Mouse (Mus musculus) urinary bladder, postnatal 10 days (tissue): ENCODE results near the gene 4931428F04Rik.
"Not testable (repeated sequence)": the region's sequence is repeated elsewhere in the genome, so short reads cannot be mapped to it uniquely, and the experiment has no call there.

Experiments
- DNase-seq: peaks from one replicate; pipeline ENCODE4 v3.0.0; 2022; ENCODE audit warnings: low spot score

Gene 4931428F04Rik

DNA sequence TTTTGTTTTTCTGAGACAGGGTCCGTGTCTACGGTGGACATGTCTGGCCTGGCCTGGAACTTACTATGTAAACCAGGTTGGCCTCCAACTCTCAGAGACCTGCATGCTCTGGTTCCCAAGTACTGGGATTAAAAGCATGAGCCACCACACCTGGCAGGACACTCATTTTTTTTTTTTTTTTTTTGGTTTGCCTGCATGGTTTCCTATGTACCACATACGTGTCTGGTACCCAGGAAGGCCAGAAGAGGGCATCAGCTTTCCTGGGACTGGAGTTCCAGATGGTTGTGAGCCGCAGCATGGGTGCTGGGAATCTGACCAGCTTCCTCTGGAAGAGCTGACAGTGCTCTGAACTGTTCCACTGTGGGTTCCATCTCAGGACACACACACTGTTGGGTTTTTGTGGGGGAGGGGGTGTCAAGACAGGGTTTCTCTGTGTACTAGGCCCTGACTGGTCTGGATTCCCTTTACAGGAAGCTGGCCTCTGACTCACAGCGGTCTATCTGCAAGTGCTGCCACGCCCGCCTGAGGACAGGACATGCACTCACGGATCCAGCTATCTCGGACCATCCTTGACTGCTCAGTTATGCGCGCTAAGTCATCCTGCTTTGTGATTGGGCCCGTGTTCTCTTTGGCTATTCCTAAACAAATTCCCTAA is 28.2 kb downstream of the 4931428F04Rik start:
- DNase-seq, result no peak

DNA sequence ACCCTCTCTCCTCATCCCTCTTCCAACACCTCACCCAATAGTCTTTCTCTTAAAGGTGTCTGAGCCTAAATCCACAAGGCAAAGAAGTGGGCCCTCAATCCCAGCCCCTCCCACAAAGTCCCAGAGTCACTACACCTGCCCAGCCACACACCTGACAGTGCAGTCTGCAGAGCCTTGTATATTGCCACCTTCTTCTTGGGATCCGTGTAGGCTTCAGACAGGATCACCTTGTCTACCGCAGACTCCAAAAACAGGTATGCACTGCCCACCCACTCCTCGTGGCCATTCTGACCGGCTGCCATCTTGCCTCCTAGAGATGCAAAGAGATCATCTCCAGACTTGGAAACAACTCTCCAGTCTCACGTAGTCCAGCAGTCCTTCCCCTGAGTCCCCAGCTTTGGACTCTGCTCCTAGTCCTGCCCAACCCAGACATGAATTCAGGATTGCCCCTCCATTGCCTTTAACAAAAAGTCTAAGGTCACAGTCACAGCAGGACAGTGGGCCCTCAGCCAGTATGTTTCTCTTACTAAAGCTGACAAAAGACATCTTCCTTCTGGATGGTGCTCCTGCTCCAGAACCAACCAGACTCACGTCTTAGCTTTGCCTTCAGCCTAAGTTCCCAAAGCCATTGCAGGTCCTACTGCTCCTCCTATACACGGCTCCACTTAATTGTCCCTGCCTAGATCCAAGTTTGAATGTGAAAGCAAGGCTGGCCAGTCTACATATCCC is 29.1 kb downstream of the 4931428F04Rik start:
- no peak for DNase-seq

DNA sequence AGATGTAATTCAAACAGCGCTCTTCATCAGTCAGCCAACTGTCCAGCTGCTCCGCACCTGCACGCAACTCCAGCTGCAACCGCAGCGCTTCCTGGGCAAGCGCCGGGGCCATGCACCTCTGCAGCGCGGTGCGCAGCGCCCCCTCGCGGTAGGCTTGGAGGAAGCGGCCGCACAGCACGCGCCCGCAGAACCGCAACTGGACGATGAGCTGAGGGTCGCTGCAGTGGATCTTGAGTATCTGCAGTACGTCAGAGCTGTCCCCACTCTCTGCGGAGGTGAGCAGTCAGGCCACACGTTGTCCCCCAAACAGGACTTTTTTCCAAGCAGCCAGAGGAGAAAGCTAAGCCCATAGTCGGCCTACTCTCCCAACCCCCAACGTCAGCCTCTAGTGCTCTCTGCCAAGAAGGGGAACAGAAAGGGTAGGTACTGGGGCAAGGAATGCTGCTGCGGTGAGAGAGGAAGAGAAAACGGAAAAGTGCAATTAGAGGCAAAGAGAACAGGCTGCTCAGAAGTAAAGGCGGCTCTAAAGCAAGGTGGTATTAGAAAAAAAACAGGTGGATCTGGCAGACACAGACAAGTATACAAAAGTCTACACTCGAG is 29.8 kb downstream of the 4931428F04Rik start:
- DNase-seq, result no peak

DNA sequence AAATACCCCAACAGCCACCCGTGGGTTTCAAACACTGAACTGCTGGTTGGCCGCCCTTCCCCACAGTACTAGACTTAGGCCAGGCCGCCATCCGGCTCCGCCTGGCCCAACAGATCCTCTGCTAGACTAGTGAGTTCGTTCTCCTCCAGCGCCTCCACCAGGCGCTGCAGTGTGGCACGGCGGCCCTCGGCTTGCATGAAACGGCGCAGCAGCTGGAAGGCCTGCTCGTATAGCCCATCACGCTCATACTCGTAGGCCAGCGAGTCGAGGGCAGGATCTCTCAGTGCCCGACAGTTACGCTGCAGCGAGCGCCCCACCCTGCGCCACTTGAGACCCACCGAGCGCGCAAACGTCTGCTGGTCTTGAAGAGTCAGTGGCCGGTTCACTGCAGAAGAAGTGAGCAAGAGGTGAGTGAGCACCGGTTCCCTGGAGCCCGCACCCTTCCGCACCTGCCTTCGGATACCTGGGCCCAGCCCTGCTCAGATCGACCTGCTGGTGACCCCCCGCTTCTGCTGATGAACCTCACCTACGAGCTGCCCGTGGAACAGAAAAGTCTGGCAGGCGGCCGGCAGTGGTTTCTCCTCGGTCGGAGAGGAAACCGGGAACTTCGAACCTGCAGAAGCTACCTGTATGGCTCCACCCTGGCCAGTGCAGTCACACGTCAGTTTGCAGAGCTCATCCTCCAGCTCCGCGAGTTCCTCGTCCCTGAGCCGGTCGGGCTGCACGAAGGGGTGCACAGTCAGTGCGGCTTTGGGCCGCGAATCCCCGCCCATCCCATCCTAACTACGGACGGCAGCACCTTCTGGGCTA is 30.5 kb downstream of the 4931428F04Rik start:
- DNase-seq, result no peak

DNA sequence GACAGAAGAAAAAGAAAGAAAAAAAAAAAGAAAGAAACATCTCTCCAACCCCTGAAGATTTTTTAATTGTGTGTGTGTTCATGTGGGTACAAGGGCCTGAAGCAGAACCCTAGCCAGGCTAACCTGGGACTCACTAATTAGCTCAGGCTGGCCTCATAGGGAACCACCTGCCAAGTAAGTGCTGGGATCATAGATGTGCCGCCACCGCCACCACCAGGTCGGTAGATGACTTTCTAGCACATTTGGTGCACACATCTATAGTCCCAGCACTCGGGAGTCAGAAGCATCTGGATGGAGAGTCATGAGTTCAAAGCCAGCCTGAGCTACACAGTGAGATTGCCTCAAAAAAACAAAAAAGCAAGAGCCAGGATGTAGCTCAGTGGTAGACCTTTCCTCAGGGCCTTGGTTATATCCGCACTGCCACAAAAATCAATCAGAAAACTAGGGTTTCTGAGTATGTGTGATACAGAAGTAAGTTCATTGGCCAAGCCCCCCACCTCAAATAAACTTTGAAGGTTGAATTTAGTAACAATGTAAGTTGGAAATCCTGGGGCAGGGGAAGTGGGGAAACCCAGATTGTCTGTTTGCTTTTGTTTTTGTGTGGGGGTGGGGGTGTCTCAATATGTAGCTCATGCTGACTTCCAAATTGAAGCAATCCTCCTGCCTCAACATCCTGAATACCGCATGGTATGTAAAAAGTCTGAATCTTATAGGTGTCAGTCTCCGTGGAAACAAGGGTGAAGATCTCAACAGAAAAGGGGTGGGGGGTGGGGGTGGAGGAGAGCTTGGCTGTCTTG is 32.1 kb downstream of the 4931428F04Rik start:
- DNase-seq, result no peak

DNA sequence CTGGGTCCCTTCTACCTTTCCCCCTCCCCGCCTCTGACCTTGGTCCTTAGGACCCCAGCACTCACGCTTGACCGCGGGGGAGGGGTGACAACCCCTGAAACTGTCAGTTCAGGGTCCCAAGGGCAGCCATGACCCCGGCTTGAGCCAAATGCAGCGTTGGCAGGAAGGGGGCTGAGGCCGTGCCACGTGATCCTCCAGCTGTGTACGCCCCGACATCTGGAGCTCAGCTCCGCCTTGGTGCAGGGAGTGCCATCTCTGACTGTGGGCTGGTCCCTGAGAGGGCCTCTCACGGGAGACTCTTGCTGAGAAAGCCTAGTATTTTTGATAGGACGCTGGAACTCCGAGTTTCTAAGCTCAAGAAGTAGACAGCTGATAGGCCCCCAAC is 34.7 kb downstream of the 4931428F04Rik start, which contains the start of gene B3gnt9:
TSS of gene B3gnt9 (minus strand) at position 188 of the 385 bp plus-strand sequence.
- DNase-seq, result no peak

DNA sequence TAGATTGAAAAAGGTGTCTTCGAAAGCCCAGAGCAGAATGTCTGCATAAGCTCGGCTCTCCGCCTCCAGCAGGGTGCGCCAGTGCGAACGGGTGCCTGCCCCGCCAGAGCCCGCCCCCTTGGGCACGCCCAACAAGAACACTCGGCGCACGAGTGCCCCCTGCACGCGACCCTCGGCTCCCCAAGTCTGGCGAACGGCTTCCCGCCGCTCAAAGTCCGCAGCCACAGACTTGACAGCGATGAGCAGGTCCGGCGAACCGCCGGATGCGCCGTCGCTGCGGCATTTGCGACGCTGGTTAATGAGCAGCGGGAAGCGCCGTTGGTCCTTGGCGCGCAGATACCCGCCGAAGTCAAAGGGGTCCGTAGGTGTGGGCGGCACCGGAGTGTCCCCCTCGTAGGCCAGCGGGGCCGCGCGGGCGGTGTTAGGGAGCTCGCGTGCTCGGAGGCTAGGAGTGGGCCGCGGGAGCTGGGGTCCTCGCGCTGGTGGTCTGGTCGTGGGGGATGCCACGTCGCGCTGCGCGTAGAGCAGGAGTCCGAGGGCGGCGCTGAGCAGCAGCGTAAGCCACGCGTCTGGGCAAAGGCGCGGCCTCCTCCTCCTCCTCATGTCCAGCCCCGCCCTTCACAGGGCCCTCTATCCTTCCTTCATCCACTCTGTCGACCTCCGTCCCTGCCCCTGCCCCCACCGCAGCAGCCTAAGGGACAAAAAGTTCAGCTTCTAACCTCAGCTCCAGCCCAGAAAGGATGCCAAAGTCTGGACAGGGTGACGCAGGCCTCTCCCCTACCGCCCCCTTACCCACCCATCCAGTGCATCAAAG is 35.3 kb downstream of the 4931428F04Rik start:
- peak; percentile 68 for DNase-seq

DNA sequence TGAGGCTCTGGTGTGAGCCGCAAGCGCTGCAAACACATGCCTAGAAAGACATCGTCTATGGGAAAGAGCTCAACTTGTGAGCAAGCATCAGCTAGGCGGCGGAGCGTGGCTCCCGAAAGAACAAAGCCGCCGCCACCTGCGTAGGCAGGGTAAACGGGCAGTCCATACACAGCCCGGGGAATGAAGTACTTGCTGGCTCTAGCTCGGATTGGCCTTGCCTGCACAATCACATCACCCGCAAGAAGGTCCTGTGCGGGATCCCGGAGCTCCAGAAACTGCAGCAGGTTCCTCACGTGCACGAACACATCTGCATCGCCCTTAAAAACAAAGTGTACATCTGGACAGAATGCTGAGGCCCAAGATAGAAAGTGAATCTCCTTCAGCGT is 35.9 kb downstream of the 4931428F04Rik start:
- DNase-seq, result no peak

DNA sequence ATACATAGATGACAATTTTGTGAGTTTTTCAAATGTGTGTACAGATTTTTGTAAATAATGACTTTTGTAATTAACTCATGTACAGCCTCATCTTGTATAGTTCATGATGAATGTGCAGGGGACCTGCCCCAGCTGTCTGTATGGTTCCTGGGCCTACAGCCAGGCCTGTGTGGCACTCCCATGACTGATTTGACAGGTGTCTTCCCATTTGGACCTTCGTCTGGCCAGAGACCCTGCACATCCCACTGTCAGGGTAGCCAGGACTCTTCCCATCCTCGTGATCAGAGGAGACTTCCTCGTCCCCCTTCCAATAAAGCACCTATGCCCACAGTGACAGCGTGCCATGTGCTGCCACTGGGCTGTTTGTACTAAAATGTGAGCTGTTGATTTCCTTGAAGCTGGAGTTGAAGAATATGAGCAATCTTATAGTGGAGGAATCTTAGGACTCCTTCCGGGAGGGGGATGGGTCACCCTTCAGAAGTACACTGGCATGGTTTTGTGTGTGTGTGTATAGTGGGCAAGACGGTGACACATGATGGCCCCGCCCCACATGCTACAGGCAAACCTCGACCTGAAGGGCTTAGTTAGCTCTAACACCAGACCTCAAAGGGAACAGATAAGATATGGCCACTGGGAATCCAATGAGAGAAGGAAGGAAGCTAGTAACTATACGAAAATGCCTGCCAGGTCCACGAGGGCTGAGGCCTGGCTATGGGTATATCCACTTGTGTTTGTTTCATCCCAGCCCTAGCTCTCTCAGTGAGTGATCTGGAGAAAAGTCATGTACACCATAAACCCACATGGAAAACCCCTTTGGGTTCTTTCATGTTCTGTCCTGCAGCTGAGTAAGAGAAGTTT is 36.8 kb downstream of the 4931428F04Rik start:
- no peak for DNase-seq

DNA sequence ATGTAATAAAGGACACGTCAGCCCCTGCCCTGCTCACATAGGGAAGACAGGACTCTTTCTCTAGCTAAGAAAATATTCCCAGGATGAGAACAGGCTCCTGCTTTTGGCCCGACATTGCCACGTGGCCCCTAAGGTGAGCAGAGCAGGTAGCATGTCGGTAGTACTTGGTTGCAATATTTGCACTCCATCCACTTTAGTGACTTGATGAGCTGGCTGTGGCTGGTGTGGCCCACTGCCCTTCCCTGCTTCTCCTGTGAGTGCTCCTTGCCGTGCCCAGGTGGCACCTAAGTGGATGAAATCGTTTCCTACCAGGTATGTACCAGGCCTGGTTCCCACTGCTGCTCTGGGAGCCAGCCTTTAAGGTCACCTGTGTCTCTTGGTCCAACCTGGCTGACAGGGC is 37.7 kb downstream of the 4931428F04Rik start:
- DNase-seq, result no peak

DNA sequence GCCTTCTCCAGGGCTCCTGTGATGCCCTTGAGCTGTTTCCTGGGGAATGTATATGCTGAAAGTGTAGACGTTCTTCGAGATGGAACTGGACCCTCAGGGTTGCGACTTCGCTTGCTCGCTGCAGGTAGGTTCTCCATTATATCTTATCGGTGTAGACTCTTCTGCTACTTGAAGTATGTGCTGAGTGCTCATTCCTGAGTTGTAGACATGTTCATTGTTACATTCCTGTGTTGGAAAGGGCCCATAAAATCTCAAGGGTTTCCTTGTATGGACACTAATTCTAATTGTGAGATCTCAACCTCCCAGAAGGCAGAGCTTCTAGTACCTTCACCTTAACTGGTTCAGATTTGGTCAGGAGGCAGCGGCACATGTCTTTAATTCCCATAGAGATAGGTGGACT is 48.6 kb downstream of the 4931428F04Rik start:
- DNase-seq, result no peak

DNA sequence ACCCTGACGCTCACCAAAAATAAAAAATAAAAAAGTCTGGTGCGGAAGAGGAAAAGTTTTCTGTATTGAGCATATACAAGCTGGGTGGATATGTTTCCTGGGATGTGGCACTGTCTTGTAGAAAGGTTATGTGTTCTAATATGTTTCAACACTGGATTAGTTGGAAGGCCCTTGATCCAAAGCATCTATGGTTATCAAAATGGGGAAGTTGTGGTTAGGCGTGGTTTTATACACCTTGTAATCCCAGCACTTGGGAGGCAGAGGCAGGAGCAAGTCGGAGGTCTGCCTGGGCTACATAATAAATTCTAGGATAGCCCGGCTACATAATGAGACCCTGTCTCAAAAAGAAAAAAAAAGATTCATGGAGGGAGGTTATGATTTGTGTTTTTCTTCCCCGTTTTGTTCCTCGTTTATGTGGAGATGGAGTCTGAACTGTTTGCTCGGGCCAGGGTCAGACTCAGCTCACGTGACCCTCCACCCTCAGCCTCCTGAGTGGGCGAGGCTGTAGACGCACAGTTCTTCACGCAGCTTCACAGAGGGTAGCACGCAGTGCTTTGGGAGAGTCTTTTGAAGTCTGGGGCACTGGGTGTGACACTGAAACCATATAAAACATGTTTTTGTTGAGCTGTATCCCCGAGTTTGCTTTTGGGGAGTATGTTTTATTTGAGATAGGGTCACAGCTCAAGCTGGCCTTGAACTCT is 52.1 kb downstream of the 4931428F04Rik start:
- DNase-seq, result no peak

DNA sequence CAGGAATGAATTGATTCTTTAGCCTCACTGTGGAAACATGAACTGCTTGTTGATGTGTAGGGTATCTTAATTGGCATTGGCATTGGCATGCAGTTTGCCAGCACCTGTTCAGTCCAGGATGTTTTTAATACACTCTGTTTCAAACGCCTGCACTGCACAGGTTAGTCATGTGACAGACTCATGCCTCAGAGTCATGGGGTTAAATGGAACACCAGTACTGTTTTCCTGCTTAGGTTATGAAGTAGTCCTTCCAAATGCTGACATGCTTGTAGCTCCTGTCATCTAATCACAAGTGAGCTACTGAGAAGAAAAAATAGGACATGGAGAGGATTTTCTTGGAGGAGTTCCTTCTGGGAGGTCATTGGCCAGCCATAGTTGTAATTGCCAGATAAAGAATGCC is 54.5 kb downstream of the 4931428F04Rik start:
- no peak for DNase-seq

DNA sequence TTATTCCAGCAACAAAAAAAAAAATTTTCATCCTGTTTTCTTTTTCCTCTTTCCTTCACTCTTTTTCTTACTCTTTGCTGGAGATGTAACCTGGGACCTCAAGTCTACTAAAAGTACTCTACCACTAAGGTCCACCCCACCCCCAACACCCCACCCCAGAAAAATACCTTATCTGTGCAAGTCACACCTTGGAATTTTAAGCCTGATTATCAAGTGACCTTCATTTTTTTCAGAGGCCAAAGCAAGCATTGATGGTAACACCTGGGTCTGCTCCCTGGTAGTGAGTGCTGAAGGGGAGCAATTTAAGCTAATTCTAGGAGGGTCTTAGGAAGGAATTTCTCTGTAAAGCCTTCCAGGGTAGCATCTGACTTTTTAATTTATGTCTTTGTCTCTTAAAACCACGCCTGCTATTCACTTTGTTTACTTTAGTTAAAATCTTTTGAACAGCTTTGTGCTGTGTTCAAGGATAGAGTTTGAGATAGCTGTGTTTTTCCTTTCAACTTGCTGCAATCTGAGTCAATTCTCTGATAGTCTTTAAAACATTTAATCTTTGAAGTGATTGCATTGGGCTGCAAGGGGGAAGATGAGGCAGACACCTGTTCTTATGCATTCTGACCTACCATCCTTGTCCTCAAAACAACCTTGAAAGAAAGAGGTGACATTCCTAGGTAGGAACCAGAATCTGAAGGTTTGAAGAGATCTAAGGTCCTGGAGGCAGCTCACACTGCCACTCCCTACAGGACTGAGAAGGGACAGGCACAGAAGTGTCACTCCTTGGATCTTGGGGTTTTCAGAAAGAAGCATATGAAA is 56.3 kb downstream of the 4931428F04Rik start:
- DNase-seq, result no peak

DNA sequence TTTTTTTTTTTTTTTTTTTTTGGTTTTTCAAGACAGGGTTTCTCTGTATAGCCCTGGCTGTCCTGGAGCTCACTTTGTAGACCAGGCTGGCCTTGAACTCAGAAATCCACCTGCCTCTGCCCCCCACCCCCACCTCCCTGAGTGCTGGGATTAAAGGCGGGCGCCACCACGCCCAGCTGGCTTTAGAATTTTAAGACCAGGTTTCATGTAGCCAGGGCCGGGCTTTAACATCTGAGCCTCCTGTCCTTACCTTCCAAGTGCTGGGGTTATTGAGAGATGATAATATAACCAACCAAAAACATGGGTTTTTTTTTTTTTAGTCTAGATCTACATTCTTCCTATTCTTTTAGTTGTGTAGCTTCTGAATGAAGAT is 57.4 kb downstream of the 4931428F04Rik start:
- not testable (repeated sequence) for DNase-seq

DNA sequence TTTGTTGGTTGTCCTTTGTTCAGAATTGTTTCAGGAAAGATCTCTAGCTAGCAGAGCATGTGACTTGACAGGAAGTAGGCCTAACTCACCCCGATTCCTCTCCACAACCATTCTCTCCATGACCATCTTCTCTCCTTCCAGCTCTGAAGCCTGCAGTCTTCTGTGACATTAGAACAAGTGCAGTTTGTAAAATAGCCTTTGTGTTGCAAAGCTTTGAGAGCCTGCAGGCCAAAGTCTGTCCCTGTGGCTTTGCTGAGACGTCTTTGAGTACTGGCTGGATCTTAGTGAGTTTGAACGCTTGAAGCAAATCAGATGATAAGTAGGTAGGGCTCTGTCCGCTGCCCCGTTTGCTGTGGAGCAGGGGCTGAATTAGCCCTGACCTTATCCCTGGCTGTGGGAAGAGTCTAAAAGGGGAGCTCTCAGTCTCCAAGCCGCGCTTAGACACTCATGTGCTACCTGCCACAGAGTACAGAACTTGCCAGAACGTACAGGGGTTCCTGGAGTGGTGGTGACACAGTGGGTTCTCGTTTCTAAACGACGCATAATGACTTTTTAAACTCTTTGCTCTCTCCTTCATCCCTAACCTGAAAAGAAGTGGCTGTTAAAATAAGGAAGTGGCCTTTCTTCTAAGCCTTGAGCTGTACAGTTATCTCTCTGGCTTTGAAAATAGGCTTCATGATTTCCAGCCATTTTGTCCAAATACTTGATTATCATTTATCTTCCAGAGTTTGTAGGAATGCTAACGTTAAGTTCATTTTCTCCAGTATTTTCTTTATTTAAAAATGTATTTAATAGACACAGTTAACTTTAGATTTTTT is 58.0 kb downstream of the 4931428F04Rik start:
- DNase-seq, result no peak
